Mouse (Mus musculus) heart, adult 2 months (tissue): ENCODE measurements at regions not wholly inside any gene's neighbourhood (a gene's known extent, or its start where the extent isn't known, plus 50 kb on each side); places are given as distances from the start of the nearest gene placed in this dataset.
A peak's percentile ranks its signal among the peaks of the same experiment; 100 is the strongest.

Experiments used
- DNase-seq, 2 experiments: peaks; one replicate each; pipeline ENCODE4 v3.0.0; 2021
- H3K27ac ChIP-seq: fragments of 200-600 bp; 2 replicates; pipeline ENCODE4 v1.8.1; 2022
- H3K27me3 ChIP-seq: fragments of 200-500 bp; 2 replicates; pipeline ENCODE4 v1.6.1; 2012; ENCODE audit warnings: mild to moderate bottlenecking, low read length, inconsistent platforms, mixed read lengths; ENCODE audit not compliant: control insufficient read depth, insufficient read depth
- H3K36me3 ChIP-seq: fragments of 200-500 bp; 2 replicates; pipeline ENCODE4 v1.6.1; 2012; ENCODE audit warnings: low read length, inconsistent platforms; ENCODE audit not compliant: control insufficient read depth, insufficient read depth
- H3K4me1 ChIP-seq: fragments of 200-500 bp; 2 replicates; pipeline ENCODE4 v1.6.1; 2011; ENCODE audit warnings: low read length; ENCODE audit not compliant: control insufficient read depth, insufficient read depth
- H3K4me3 ChIP-seq: fragments of 200-600 bp; 2 replicates; pipeline ENCODE4 v1.8.1; 2022
- H3K79me2 ChIP-seq: fragments of 200-500 bp; replicated peaks from 2 replicates; pipeline ENCODE4 v1.6.1; 2012; ENCODE audit warnings: mild to moderate bottlenecking, inconsistent platforms, low read length, moderate library complexity, mixed read lengths; ENCODE audit not compliant: control insufficient read depth, insufficient read depth
- H3K9ac ChIP-seq: fragments of 200-500 bp; 2 replicates; pipeline ENCODE4 v1.6.1; 2012; ENCODE audit warnings: low read depth, mild to moderate bottlenecking, control low read depth, inconsistent platforms, low read length, mixed read lengths
- CTCF ChIP-seq: fragments of 200-600 bp; IDR thresholded peaks from 2 replicates; pipeline ENCODE4 v1.8.1; 2022; ENCODE audit warnings: antibody characterized with exemption, mild to moderate bottlenecking, moderate library complexity
- EP300 ChIP-seq: fragments of 200-500 bp; IDR thresholded peaks from 2 replicates; pipeline ENCODE4 v1.6.1; 2011; ENCODE audit warnings: low read depth, low read length, control low read depth; ENCODE audit not compliant: insufficient read depth
- POLR2A ChIP-seq: fragments of 200-500 bp; IDR thresholded peaks from 2 replicates; pipeline ENCODE4 v1.6.1; 2011; ENCODE audit warnings: mild to moderate bottlenecking, low read depth, low read length, control low read depth; ENCODE audit not compliant: insufficient read depth
- WGBS: fragments of 180-500 bp; shearing (Covaris S2); methylation state at CpG from one replicate; pipeline ENCODE4 v1.1.7; 2018; 5-methylcytosine and 5-hydroxymethylcytosine counted together
- intact Hi-C: fragments of 180-260 bp; cut with DNase I; formaldehyde crosslinking; loops from one replicate; pipeline ENCODE4 v1.15.1; 2025

- Histone ChIP-seq H3K27me3 (no peaks in the 10 kb centered on the region), H3K4me1 (no peaks in the 10 kb centered on the region; the same call in 1 of the 2 replicates), H3K27ac (no peak overlapping the region), H3K79me2 (no peaks in the 10 kb centered on the region), H3K4me3 (no peak overlapping the region), H3K9ac (no peak overlapping the region), H3K36me3 (no peaks in the 10 kb centered on the region)
- intact Hi-C loops, result no loop called here
- DNase-seq, result no peak
- TF ChIP-seq EP300 (no peak), CTCF (no peak), POLR2A (no peak)
- 44% methylated on average over 3 of the region's 3 CpGs for WGBS
Observed at GRCm38 (mm10) chr10:99959279-99959678, 56.2 kb upstream of the Kitl start.

- DNase-seq, result no peak
- no peaks in the 10 kb centered on the region for H3K79me2 ChIP-seq
- H3K9ac ChIP-seq, result no peak overlapping the region
- no peak for TF ChIP-seq CTCF
- TF ChIP-seq EP300, result no peak
- TF ChIP-seq POLR2A, result no peak
- no peaks in the 10 kb centered on the region for H3K27me3 ChIP-seq
- H3K27ac ChIP-seq, result peak overlapping the region; percentile 69
- WGBS, result 84% methylated on average over 7 of the region's 7 CpGs
- H3K36me3 ChIP-seq, result no peaks in the 10 kb centered on the region
- intact Hi-C loops, result loop anchor here (5.0 kb wide), 3 partner anchors 65 to 215 kb away; partner anchors contain the start of gene Kitl
- H3K4me1 ChIP-seq, result peaks cover 3% of the 10 kb centered on the region
- H3K4me3 ChIP-seq, result no peak overlapping the region
Observed at GRCm38 (mm10) chr10:99952486-99952885, 62.9 kb upstream of the Kitl start.

DNA sequence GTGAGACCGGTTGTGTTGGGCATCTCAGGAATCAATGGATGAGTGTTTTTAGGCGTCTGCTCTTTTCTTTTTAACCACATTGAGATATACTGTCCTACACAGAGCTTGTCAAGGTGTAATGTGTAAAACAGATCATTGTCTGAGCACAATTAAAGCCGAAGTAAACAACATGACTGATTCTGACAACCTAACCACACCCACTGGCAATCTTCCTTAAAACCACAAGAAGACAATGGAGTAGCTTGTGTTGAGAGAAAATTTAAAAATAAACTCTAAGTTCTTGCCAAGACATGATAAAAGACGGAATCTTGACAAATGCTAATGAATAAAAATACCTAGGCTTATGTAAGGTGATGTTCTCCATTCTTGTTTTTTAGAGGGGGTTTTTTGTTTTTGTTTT, 63.7 kb upstream of the Kitl start:
- Histone ChIP-seq H3K27me3 (no peaks in the 10 kb centered on the region), H3K4me1 (peaks cover 3% of the 10 kb centered on the region), H3K36me3 (no peaks in the 10 kb centered on the region), H3K27ac (peak overlapping the region; percentile 70), H3K79me2 (no peaks in the 10 kb centered on the region), H3K9ac (no peak overlapping the region), H3K4me3 (peak overlapping the region; percentile 17)
- TF ChIP-seq CTCF (no peak), EP300 (no peak), POLR2A (no peak)
- intact Hi-C loops, result loop anchor here (2.0 to 5.0 kb wide), 4 partner anchors 66 to 216 kb away; partner anchors contain the start of gene Kitl
- DNase-seq, result no peak
- WGBS, result 33% methylated on average over 4 of the region's 4 CpGs

GRCm38 (mm10) chr10:99951316-99951715, 64.1 kb upstream of the Kitl start:
- intact Hi-C loops, result loop anchor here (2.0 to 5.0 kb wide), 4 partner anchors 66 to 216 kb away; partner anchors contain the start of gene Kitl
- no peaks in the 10 kb centered on the region for H3K79me2 ChIP-seq
- no peak overlapping the region for H3K9ac ChIP-seq
- H3K4me3 ChIP-seq, result peak overlapping the region; percentile 17
- no peaks in the 10 kb centered on the region for H3K36me3 ChIP-seq
- H3K27me3 ChIP-seq, result no peaks in the 10 kb centered on the region
- WGBS, result 37% methylated on average over 6 of the region's 6 CpGs
- no peak for DNase-seq
- H3K4me1 ChIP-seq, result peaks cover 3% of the 10 kb centered on the region
- TF ChIP-seq CTCF (no peak), POLR2A (no peak), EP300 (no peak)
- peak overlapping the region; percentile 70 for H3K27ac ChIP-seq

DNA sequence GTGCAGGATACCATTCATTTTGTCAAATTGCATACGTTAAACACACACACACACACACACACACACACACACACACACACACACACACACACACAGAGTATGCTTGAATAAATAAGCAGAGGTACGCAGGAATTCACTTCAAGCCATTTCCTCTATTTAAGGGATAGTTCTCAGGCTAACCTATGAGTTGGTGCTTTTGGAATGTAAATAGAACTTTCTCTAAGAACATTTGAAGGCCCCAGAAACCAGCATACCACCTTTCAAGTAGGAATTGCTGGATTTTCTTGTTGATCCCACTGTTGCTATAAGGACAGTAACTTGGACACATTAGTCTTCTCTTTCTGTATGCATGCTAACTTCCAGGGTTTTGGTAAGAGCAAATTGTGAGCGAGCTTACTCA, 66.7 kb upstream of the Kitl start:
- 88% methylated on average over 3 of the region's 3 CpGs for WGBS
- TF ChIP-seq POLR2A (no peak), EP300 (no peak), CTCF (no peak)
- intact Hi-C loops, result loop anchor here (5.0 kb wide), 1 partner anchor 306 kb away; no protein-coding TSS in a partner anchor
- Histone ChIP-seq H3K27me3 (no peaks in the 10 kb centered on the region), H3K79me2 (no peaks in the 10 kb centered on the region), H3K27ac (no peak overlapping the region), H3K4me3 (no peak overlapping the region), H3K36me3 (no peaks in the 10 kb centered on the region), H3K9ac (no peak overlapping the region), H3K4me1 (peaks cover 5% of the 10 kb centered on the region)
- no peak for DNase-seq

DNA sequence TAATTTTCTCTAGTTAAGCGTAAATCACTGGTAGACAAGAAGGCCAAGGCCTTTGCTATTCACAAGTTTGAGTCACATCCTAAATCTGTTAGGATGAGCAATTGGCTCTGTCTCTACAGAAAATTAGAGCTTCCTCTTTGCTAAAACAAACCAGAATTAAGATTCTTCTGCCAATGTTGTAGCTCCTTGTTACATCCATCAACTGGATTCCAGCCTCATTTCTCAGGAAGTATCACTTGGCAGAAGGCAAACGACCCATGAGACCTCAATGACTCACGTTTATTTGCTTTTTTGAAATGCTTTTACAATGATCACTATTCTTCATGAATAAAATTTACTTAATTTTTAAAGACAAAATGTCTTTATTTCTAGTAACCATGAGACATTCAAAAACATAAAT, 70.0 kb upstream of the Kitl start:
- Histone ChIP-seq H3K9ac (no peak overlapping the region), H3K27me3 (no peaks in the 10 kb centered on the region), H3K36me3 (no peaks in the 10 kb centered on the region), H3K27ac (no peak overlapping the region; the same call in 1 of the 2 replicates), H3K4me1 (peaks cover 2% of the 10 kb centered on the region), H3K4me3 (no peak overlapping the region), H3K79me2 (no peaks in the 10 kb centered on the region)
- TF ChIP-seq POLR2A (no peak), CTCF (no peak), EP300 (no peak)
- 37% methylated on average over 3 of the region's 3 CpGs for WGBS
- intact Hi-C loops, result loop anchor here (5.0 kb wide), 1 partner anchor 303 kb away; no protein-coding TSS in a partner anchor
- DNase-seq, result no peak
